Mouse (Mus musculus): ENCODE measurements at regions not wholly inside any gene's neighbourhood (a gene's known extent, or its start where the extent isn't known, plus 50 kb on each side); places are given as distances from the start of the nearest gene placed in this dataset.

DNA sequence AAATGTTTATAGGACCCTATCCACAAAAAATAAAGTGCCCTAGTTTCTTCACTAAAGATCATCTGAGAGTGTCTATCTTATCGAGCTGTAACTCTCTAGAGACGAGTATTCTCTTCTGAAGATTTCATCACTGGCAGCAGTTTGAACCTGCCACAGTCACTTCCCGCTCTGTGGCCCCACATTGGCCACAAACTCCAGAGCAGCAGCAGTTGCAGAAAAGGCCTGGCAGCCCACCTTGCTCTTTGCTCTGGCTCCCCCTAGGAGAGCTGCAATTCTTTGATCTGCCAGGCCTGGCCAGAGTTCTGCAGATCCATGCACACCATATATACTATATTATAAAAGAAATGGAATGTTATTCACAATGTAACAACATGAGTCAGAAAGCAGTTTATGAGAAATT is 74.4 kb downstream of the Ptgs2 start:
- TF ChIP-seq POLR2A (IDR thresholded peaks at IDR 0.05; ENCODE audit: extremely low read depth, insufficient read depth, low read length) (no peak), CTCF (IDR thresholded peaks at IDR 0.05; ENCODE audit: extremely low read depth, insufficient read depth, low read length) (no peak)

Data from cortical plate, adult 2 months (tissue).